Mouse (Mus musculus) intestine, postnatal 0 days (tissue): ENCODE measurements around the gene Zfp148. TPM values are rescaled to one million over a fixed set of nuclear protein-coding genes. Genes with fewer than 3 reads are reported as not detected.
"Not testable (repeated sequence)": the region's sequence is repeated elsewhere in the genome, so short reads cannot be mapped to it uniquely, and the experiment has no call there.

Experiments
- ATAC-seq: fragments of 200-750 bp; cut with Nextera tagmentation; 2 replicates; pipeline ENCODE4 v1.8.0; 2017; ENCODE audit warnings: mild to moderate bottlenecking, moderate TSS enrichment, moderate library complexity
- H3K27ac ChIP-seq: fragments of 300-500 bp; sonication (generic); 2 replicates; pipeline ENCODE4 v1.5.1; 2014; ENCODE audit warnings: mild to moderate bottlenecking, low read depth, low read length, moderate library complexity
- H3K27me3 ChIP-seq: fragments of 300-500 bp; sonication (generic); replicated peaks from 2 replicates; pipeline ENCODE4 v1.6.1; 2014; ENCODE audit warnings: low read length, mixed read lengths; ENCODE audit not compliant: control insufficient read depth, insufficient read depth
- H3K36me3 ChIP-seq: fragments of 300-500 bp; sonication (generic); 2 replicates; pipeline ENCODE4 v1.6.1; 2014; ENCODE audit warnings: mild to moderate bottlenecking, moderate library complexity; ENCODE audit not compliant: control insufficient read depth, insufficient read depth
- H3K4me1 ChIP-seq: fragments of 300-500 bp; sonication (generic); replicated peaks from 2 replicates; pipeline ENCODE4 v1.6.1; 2014; ENCODE audit warnings: antibody characterized with exemption, low read length, mixed read lengths; ENCODE audit not compliant: control insufficient read depth, insufficient read depth
- H3K4me2 ChIP-seq: fragments of 300-500 bp; sonication (generic); replicated peaks from 2 replicates; pipeline ENCODE4 v1.6.1; 2014; ENCODE audit warnings: low read depth, mild to moderate bottlenecking, moderate library complexity
- H3K4me3 ChIP-seq: fragments of 300-500 bp; sonication (generic); 2 replicates; pipeline ENCODE4 v1.5.1; 2014; ENCODE audit warnings: low read depth, low read length
- H3K9ac ChIP-seq: fragments of 300-500 bp; sonication (generic); 2 replicates; pipeline ENCODE4 v1.6.1; 2014; ENCODE audit warnings: mild to moderate bottlenecking, low read depth, low read length
- H3K9me3 ChIP-seq: fragments of 300-500 bp; sonication (generic); 2 replicates; pipeline ENCODE4 v1.6.1; 2016; ENCODE audit warnings: mixed run types; ENCODE audit not compliant: control insufficient read depth
- CTCF ChIP-seq: sonication (generic); IDR thresholded peaks from 2 replicates; pipeline ENCODE4 v1.5.1; 2016; ENCODE audit warnings: low read depth, mild to moderate bottlenecking, control low read depth, antibody characterized with exemption, moderate library complexity
- WGBS: fragments of 180-500 bp; shearing (Covaris S2); extraction: QIAGEN DNeasy Blood & Tissue Kit; methylation state at CpG from one replicate; pipeline ENCODE4 v1.1.7; 2014; 5-methylcytosine and 5-hydroxymethylcytosine counted together
- polyA plus RNA-seq: library from polyadenylated mRNA; unstranded; fragments of >200 nt; fragmentation: Nextera tagmentation; extraction: Ambion mirVana; gene quantifications from 2 replicates; pipeline ENCODE4 v1.2.1, GENCODE M21; 2015

Zfp148 gene
- polyA plus RNA-seq: 20.1 and 20.5 TPM in 2 replicates

DNA sequence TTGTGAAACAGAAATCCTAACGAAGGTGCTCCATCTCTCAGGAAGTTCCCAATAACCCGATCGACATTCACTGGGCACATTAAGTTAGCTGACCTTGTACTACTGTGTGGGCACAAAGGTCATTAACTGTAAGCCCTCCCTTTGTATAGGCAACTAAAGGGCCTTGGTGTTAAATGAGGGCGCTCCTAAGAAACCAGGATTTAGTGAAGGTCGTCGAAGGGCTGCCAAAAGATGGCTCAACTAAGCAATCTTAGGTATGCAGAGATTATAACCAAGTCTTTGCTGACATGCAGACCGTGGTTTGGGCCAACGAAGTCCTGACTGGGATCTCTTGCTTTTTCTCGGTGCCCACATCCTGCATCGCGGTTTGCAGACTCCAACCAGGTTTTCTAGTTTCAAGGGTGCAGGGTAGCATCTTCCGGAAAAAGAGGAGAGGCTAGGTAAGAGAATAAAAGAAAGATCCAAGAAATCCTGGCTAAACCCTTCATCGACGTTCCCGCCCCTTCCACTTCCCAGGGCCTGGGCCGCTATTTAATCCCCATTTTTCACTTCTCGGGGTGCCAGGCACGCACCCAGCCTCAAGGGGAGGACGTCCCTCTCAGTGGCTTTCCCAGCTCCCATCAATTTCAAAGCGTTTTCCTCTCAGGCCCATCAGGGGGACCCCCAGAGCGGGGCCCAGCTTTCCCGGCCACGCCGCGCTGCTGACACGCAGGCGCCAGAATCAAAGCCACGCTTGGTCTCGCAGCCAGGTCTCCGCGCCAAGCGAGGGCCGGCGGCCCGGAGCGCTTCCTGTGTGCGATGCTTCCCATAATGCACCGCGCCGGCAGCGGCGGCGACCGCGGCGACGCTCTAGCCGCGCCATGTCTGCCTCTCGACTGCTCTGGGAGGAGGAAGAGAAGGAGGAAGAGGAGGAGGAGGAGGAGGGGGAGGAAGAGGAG, at the start of gene Zfp148:
Gene Zfp148 (plus strand): TSS at position 893 of the 938 bp plus-strand sequence.
- H3K4me1 ChIP-seq, H3K27me3 ChIP-seq, H3K9me3 ChIP-seq, H3K36me3 ChIP-seq: not testable (repeated sequence)
- peak within 1 kb of the TSS; percentile 93 for H3K27ac ChIP-seq
- peak; percentile 57 for TF ChIP-seq CTCF
- ATAC-seq: peak; percentile 87
- H3K4me2 ChIP-seq: peak within 1 kb of the TSS; percentile 83
- 1% methylated on average over 50 of the region's 50 CpGs for WGBS
- peak within 1 kb of the TSS; percentile 82 for H3K4me3 ChIP-seq
- peak within 1 kb of the TSS; percentile 99 for H3K9ac ChIP-seq

DNA sequence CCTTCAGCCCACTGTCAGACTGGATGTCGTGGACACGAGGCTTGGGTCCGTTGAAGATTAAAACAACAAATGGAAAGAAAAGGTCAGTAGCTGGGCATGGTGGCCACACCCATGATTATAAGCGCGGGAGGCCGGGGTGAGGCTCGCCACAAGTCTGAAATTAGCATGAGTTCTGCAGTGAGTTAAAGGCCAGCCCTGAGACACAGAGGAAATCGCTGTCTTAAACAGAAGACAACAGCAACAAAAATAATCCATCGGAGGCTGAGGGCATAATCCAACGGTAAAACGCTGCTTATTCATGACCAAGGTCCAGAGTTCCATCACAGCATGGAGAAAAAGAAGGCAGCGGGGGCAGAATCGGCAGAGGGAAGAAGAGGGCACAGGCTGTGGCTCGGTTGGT, 47.6 kb upstream of the Zfp148 start:
- Histone ChIP-seq H3K27me3 (no peaks in the 10 kb centered on the region), H3K4me2 (no peak overlapping the region), H3K4me3 (no peak overlapping the region), H3K9ac (no peak overlapping the region), H3K4me1 (no peaks in the 10 kb centered on the region), H3K9me3 (no peaks in the 10 kb centered on the region), H3K27ac (no peak overlapping the region), H3K36me3 (no peaks in the 10 kb centered on the region)
- 63% methylated on average over 14 of the region's 14 CpGs for WGBS
- no peak for ATAC-seq
- no peak for TF ChIP-seq CTCF

- H3K4me3 ChIP-seq: no peak overlapping the region
- TF ChIP-seq CTCF: peak; percentile 87
- no peak overlapping the region for H3K27ac ChIP-seq
- H3K27me3 ChIP-seq: no peaks in the 10 kb centered on the region
- no peaks in the 10 kb centered on the region for H3K36me3 ChIP-seq
- peak; percentile 73 for ATAC-seq
- peak overlapping the region; percentile 41; the same call in 1 of the 2 replicates for H3K4me2 ChIP-seq
- no peak overlapping the region for H3K9ac ChIP-seq
- H3K4me1 ChIP-seq: no peaks in the 10 kb centered on the region
- 10% methylated on average over 8 of the region's 8 CpGs for WGBS
- no peaks in the 10 kb centered on the region for H3K9me3 ChIP-seq
Observed at GRCm38 (mm10) chr16:33337177-33337576, 43.5 kb upstream of the Zfp148 start.

- no peaks in the 10 kb centered on the region for H3K36me3 ChIP-seq
- no peak overlapping the region for H3K4me3 ChIP-seq
- no peak overlapping the region for H3K27ac ChIP-seq
- ATAC-seq: no peak
- no peaks in the 10 kb centered on the region for H3K4me1 ChIP-seq
- TF ChIP-seq CTCF: no peak
- peak overlapping the region; percentile 41; the same call in 1 of the 2 replicates for H3K4me2 ChIP-seq
- no peaks in the 10 kb centered on the region for H3K9me3 ChIP-seq
- no peaks in the 10 kb centered on the region for H3K27me3 ChIP-seq
- no peak overlapping the region for H3K9ac ChIP-seq
- 73% methylated on average over 10 of the region's 10 CpGs for WGBS
Observed at GRCm38 (mm10) chr16:33337681-33338080, 43.0 kb upstream of the Zfp148 start.

GRCm38 (mm10) chr16:33338492-33338891, 42.1 kb upstream of the Zfp148 start:
- WGBS: 45% methylated on average over 4 of the region's 4 CpGs
- Histone ChIP-seq H3K27ac (no peak overlapping the region), H3K4me3 (no peak overlapping the region), H3K9me3 (no peaks in the 10 kb centered on the region), H3K4me2 (no peak overlapping the region), H3K36me3 (no peaks in the 10 kb centered on the region), H3K9ac (no peak overlapping the region), H3K4me1 (no peaks in the 10 kb centered on the region), H3K27me3 (no peaks in the 10 kb centered on the region)
- TF ChIP-seq CTCF: no peak
- no peak for ATAC-seq

GRCm38 (mm10) chr16:33339476-33339875, 41.2 kb upstream of the Zfp148 start:
- WGBS: 78% methylated on average over 2 of the region's 2 CpGs
- TF ChIP-seq CTCF: no peak

More at GRCm38 (mm10) chr16:33339476-33339875, 41.2 kb upstream of the Zfp148 start:
- Histone ChIP-seq H3K27me3 (no peaks in the 10 kb centered on the region), H3K9ac (no peak overlapping the region), H3K27ac (no peak overlapping the region), H3K4me1 (no peaks in the 10 kb centered on the region), H3K4me3 (no peak overlapping the region), H3K36me3 (no peaks in the 10 kb centered on the region), H3K9me3 (no peaks in the 10 kb centered on the region), H3K4me2 (no peak overlapping the region)
- no peak for ATAC-seq
